Mouse (Mus musculus) liver, embryonic 11.5 days (tissue): ENCODE results near the gene Sumo2. TPM values are rescaled to one million over a fixed set of nuclear protein-coding genes. Genes with fewer than 3 reads are reported as not detected.
A peak's percentile ranks its signal among the peaks of the same experiment; 100 is the strongest.

Source experiments
- ATAC-seq: fragments of 200-750 bp; cut with Nextera tagmentation; replicated peaks from 2 replicates; pipeline ENCODE4 v1.8.0; 2017; ENCODE audit warnings: moderate number of reproducible peaks, mild to moderate bottlenecking, moderate TSS enrichment, moderate library complexity; ENCODE audit not compliant: low FRiP score
- DNase-seq: peaks from one replicate; pipeline ENCODE4 v3.0.0-alpha.2; 2017; ENCODE audit warnings: low spot score
- H3K27ac ChIP-seq: fragments of 300-500 bp; sonication (generic); 2 replicates; pipeline ENCODE4 v1.5.1; 2014; ENCODE audit warnings: mild to moderate bottlenecking, low read depth, low read length, control low read depth
- H3K27me3 ChIP-seq: fragments of 300-500 bp; sonication (generic); replicated peaks from 2 replicates; pipeline ENCODE4 v1.6.1; 2014; ENCODE audit warnings: low read length, mixed read lengths; ENCODE audit not compliant: control insufficient read depth, insufficient read depth
- H3K36me3 ChIP-seq: fragments of 300-500 bp; sonication (generic); 2 replicates; pipeline ENCODE4 v1.6.1; 2014; ENCODE audit warnings: mild to moderate bottlenecking, low read length, moderate library complexity, mixed read lengths; ENCODE audit not compliant: control insufficient read depth, insufficient read depth
- H3K4me1 ChIP-seq: fragments of 300-500 bp; sonication (generic); replicated peaks from 2 replicates; pipeline ENCODE4 v1.6.1; 2014; ENCODE audit warnings: low read length, mixed read lengths; ENCODE audit not compliant: control insufficient read depth, insufficient read depth
- H3K4me2 ChIP-seq: fragments of 300-500 bp; sonication (generic); 2 replicates; pipeline ENCODE4 v1.6.1; 2014; ENCODE audit warnings: mild to moderate bottlenecking, control low read depth, moderate library complexity
- H3K4me3 ChIP-seq: fragments of 300-500 bp; sonication (generic); 2 replicates; pipeline ENCODE4 v1.5.1; 2014; ENCODE audit warnings: low read depth, low read length, control low read depth
- H3K9ac ChIP-seq: fragments of 300-500 bp; sonication (generic); 2 replicates; pipeline ENCODE4 v1.6.1; 2014; ENCODE audit warnings: low read depth, low read length, control low read depth
- H3K9me3 ChIP-seq: fragments of 300-500 bp; sonication (generic); 2 replicates; pipeline ENCODE4 v1.6.1; 2016; ENCODE audit warnings: low read length, inconsistent platforms, mixed read lengths; ENCODE audit not compliant: control insufficient read depth
- WGBS: fragments of 180-500 bp; shearing (Covaris S2); extraction: QIAGEN DNeasy Blood & Tissue Kit; methylation state at CpG from one replicate; pipeline ENCODE4 v1.1.7; 2014; 5-methylcytosine and 5-hydroxymethylcytosine counted together
- polyA plus RNA-seq: library from polyadenylated mRNA; unstranded; fragments of >200 nt; fragmentation: Nextera tagmentation; extraction: Ambion mirVana; gene quantifications from 2 replicates; pipeline ENCODE4 v1.2.1, GENCODE M21; 2014

Sumo2 gene
- polyA plus RNA-seq: 874 and 889 TPM in 2 replicates

GRCm38 (mm10) chr11:115536038-115536681 is at the start of gene Sumo2:
TSS of gene Sumo2 (minus strand) at chr11:115536276.
- H3K9ac ChIP-seq: peak within 1 kb of the TSS; percentile 99
- no peaks in the 10 kb centered on the region for H3K27me3 ChIP-seq
- H3K4me2 ChIP-seq: peak within 1 kb of the TSS; percentile 88
- H3K4me1 ChIP-seq: peaks cover 21% of the 10 kb centered on the region
- peak; percentile 98 for DNase-seq
- H3K9me3 ChIP-seq: no peaks in the 10 kb centered on the region
- H3K27ac ChIP-seq: peak within 1 kb of the TSS; percentile 100
- ATAC-seq: peak; percentile 87
- peaks cover 26% of the 10 kb centered on the region for H3K36me3 ChIP-seq
- H3K4me3 ChIP-seq: peak within 1 kb of the TSS; percentile 99
- WGBS: 1% methylated on average over 57 of the region's 70 CpGs

- H3K4me2 ChIP-seq: no peak overlapping the region
- DNase-seq: no peak
- H3K27ac ChIP-seq: no peak overlapping the region
- H3K9ac ChIP-seq: no peak overlapping the region
- no peaks in the 10 kb centered on the region for H3K27me3 ChIP-seq
- no peak for ATAC-seq
- H3K9me3 ChIP-seq: no peaks in the 10 kb centered on the region
- H3K4me1 ChIP-seq: no peaks in the 10 kb centered on the region
- whole genome bisulfite sequencing: 87% methylated on average over 7 of the region's 7 CpGs
- no peak overlapping the region for H3K4me3 ChIP-seq
- H3K36me3 ChIP-seq: peaks cover 83% of the 10 kb centered on the region
These were observed 49.6 kb upstream of the Sumo2 start for GRCm38 (mm10) chr11:115585573-115586100.

- DNase-seq (no peak), ATAC-seq (peak; percentile 27; the same call in 1 of the 2 replicates)
- Histone ChIP-seq H3K4me1 (no peaks in the 10 kb centered on the region), H3K36me3 (peaks cover 80% of the 10 kb centered on the region), H3K9me3 (no peaks in the 10 kb centered on the region), H3K4me2 (no peak overlapping the region), H3K27me3 (no peaks in the 10 kb centered on the region), H3K27ac (no peak overlapping the region), H3K4me3 (no peak overlapping the region), H3K9ac (no peak overlapping the region)
- 85% methylated on average over 10 of the region's 10 CpGs for WGBS
These were observed 48.4 kb upstream of the Sumo2 start for GRCm38 (mm10) chr11:115584376-115585073.

GRCm38 (mm10) chr11:115582913-115583606 is 47.0 kb upstream of the Sumo2 start:
- no peaks in the 10 kb centered on the region for H3K27me3 ChIP-seq
- no peak overlapping the region for H3K9ac ChIP-seq
- ATAC-seq (no peak), DNase-seq (no peak)
- H3K4me2 ChIP-seq: no peak overlapping the region
- H3K9me3 ChIP-seq: no peaks in the 10 kb centered on the region
- no peak overlapping the region for H3K4me3 ChIP-seq
- H3K4me1 ChIP-seq: no peaks in the 10 kb centered on the region
- no peak overlapping the region for H3K27ac ChIP-seq
- WGBS: 86% methylated on average over 10 of the region's 10 CpGs
- peaks cover 82% of the 10 kb centered on the region for H3K36me3 ChIP-seq

- Histone ChIP-seq H3K27ac (no peak overlapping the region), H3K4me1 (no peaks in the 10 kb centered on the region), H3K27me3 (no peaks in the 10 kb centered on the region), H3K4me3 (no peak overlapping the region), H3K9me3 (no peaks in the 10 kb centered on the region), H3K9ac (no peak overlapping the region), H3K4me2 (no peak overlapping the region), H3K36me3 (peaks cover 56% of the 10 kb centered on the region)
- DNase-seq (no peak), ATAC-seq (no peak)
These were observed 43.0 kb upstream of the Sumo2 start for GRCm38 (mm10) chr11:115579080-115579479.

GRCm38 (mm10) chr11:115564961-115565360 is 28.9 kb upstream of the Sumo2 start:
- Histone ChIP-seq H3K9me3 (no peaks in the 10 kb centered on the region), H3K4me3 (peak overlapping the region; percentile 82), H3K27ac (no peak overlapping the region), H3K4me1 (peaks cover 7% of the 10 kb centered on the region), H3K36me3 (peaks cover 37% of the 10 kb centered on the region), H3K4me2 (peak overlapping the region; percentile 86), H3K27me3 (no peaks in the 10 kb centered on the region), H3K9ac (peak overlapping the region; percentile 85)
- WGBS: 12% methylated on average over 7 of the region's 7 CpGs
- ATAC-seq (no peak), DNase-seq (no peak)

- Histone ChIP-seq H3K9ac (peak within 1 kb of the TSS; percentile 85), H3K9me3 (no peaks in the 10 kb centered on the region), H3K27me3 (no peaks in the 10 kb centered on the region), H3K4me1 (peaks cover 7% of the 10 kb centered on the region), H3K4me2 (peak within 1 kb of the TSS; percentile 86), H3K4me3 (peak within 1 kb of the TSS; percentile 82), H3K36me3 (peaks cover 30% of the 10 kb centered on the region), H3K27ac (peak within 1 kb of the TSS; percentile 70)
- ATAC-seq: peak; percentile 93
- WGBS: under 1% methylated on average over 42 of the region's 42 CpGs
- DNase-seq: peak; percentile 100
These were observed 28.2 kb upstream of the Sumo2 start, which contains the start of gene Nup85 for GRCm38 (mm10) chr11:115564064-115564809. TSS of gene Nup85 (plus strand) at chr11:115564434.

- no peaks in the 10 kb centered on the region for H3K9me3 ChIP-seq
- DNase-seq (no peak), ATAC-seq (peak; percentile 61; the same call in 1 of the 2 replicates)
- peak overlapping the region; percentile 62 for H3K9ac ChIP-seq
- H3K4me2 ChIP-seq: peak overlapping the region; percentile 86
- 34% methylated on average over 4 of the region's 4 CpGs for WGBS
- peak overlapping the region; percentile 70 for H3K27ac ChIP-seq
- no peaks in the 10 kb centered on the region for H3K27me3 ChIP-seq
- peaks cover 7% of the 10 kb centered on the region for H3K4me1 ChIP-seq
- peak overlapping the region; percentile 82 for H3K4me3 ChIP-seq
- H3K36me3 ChIP-seq: peaks cover 24% of the 10 kb centered on the region
These were observed 27.3 kb upstream of the Sumo2 start for GRCm38 (mm10) chr11:115563406-115563805.
